Mouse (Mus musculus): ENCODE data around the gene Olfr1357.

Gene Olfr1357

DNA sequence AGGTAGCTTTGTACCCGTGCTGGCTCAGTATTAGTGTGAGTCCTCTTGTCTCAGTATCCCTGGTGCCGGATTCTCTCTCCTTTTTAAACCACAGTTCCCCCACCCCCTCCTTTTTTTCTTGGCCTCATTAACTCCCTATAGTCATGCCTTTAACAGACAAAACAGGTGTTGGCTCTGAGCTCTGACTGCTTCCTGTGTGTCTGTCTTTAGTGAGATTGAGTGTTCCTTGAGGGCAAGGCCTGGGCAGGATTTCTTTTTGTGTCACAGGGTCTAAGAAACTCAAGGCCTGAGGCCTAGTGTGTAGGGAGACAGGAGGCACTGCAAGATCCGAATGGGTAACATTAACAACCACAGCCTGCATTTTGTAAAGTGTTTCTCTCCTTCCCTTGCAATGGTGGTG, 39.7 kb downstream of the Olfr1357 start:
- DNase-seq (ENCODE audit: low read depth): no peak

DNA sequence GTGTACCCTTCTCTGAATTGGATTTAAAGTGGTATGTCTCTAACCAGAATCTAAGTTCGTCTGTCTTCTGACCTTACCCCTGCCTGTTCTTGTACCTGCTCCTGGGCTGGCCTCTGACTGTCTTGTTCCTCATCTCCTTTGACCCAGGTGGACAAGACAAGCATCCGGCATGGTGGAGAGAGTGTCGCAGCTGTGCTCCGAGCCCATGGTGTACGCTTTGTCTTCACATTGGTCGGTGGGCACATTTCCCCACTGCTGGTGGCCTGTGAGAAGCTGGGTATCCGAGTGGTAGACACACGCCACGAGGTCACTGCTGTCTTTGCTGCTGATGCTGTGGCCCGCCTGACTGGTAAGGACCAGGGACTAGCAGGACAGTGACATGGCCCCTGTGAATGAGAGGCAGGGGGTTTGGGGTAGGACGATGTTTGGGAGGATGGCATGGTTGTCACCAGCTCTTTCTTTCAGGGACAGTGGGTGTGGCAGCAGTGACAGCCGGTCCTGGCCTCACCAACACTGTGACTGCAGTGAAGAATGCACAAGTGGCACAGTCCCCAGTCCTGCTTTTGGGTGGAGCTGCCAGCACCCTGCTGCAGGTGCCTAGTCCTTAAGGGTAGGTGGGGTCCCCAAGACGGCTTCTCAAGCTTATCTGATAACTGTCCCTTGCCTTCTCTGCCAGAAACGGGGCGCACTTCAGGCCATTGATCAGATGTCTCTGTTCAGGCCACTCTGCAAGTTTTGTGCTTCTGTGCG, 41.3 kb downstream of the Olfr1357 start:
- no peak for DNase-seq (ENCODE audit: low read depth)

DNA sequence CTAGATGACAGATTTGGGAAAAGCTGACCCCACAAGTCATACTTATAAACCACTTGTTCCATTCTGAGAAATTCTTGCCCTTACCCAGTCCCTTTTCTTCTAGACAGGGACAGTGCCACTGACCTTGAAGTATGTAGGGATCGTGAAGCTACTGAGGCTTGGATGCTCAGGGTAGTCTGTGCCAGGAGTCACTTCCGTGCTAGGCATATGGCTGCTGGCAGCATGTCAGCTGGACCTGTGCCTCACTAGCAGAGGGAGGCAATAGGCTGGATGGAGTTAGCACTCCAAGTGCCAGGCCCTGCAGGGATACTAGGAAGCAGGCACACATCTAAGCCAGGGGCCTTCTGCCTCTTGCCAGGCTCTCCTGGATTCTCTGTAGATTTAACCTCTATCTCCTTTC, 42.2 kb downstream of the Olfr1357 start:
- no peak for DNase-seq (ENCODE audit: low read depth)

DNA sequence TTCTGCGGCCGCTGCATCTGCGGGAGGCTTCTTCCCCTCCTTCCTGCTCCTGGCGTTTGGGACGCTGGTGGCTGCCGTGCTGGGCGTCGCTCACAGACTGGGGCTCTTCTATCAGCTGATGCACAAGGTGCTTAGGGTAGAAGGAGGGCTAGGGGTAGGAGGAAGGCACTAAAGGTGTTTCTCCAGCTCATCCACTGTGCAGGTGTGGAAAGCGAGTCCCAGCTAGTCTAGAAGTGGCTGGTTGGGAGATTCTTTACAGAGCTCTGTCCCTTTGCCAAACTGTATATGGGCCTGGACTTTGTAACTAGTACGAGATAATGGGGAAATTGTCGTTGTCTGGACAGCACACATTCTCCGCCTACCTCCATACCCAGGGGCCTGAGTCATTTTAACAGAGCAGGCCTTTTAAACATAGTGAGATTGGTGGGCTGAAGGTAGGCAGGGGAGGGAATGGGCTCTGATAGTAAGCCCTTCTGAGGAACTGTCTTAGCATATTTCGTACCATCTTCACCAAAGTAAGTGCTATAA, 42.7 kb downstream of the Olfr1357 start:
- no peak for DNase-seq (ENCODE audit: low read depth)

DNA sequence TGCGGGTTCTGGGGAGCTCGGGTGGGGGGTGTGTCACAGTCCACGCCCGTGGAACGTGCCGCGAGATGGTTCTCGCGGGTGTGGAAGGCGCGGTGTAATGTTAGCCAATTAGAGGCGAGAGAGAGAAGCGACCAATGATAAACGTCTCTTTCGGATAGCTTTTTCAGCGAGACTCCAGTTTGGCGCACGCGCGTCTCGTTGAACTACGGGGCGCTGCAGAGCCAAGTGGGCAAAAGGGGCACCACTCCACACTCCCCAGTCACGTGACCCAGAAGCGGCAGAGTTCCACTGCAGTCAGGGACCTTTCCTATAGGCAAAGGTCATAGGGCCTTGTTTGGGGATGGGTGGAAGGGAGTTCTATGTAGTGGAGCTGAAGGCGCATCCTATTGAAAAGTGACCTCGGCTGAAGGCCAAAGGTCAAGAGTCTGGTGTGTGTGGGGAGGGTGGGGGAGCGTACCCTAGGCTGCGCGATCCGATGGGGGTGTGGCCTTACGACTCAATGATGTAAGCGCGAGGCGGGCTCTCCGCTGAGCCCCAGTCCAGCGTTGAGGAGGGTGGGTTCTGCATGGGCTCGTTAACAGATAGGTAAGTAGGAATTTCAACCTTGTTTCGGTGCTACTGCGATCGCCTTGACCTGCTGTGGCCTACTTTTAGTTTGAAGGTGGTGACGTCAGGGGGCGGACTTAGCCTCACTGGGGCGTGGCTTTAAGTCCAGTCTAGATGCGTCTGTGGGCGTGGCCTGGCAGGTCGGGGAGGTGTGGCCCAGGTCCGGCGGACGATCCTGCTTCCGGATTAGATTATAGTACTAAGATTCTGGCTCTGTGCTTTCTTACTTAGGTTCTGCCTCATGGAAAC, 43.4 kb downstream of the Olfr1357 start, which contains the start of gene Ilvbl:
TSS of gene Ilvbl (plus strand) at position 97 of the 855 bp plus-strand sequence.
- peak; percentile 92 for DNase-seq (ENCODE audit: low read depth)

DNA sequence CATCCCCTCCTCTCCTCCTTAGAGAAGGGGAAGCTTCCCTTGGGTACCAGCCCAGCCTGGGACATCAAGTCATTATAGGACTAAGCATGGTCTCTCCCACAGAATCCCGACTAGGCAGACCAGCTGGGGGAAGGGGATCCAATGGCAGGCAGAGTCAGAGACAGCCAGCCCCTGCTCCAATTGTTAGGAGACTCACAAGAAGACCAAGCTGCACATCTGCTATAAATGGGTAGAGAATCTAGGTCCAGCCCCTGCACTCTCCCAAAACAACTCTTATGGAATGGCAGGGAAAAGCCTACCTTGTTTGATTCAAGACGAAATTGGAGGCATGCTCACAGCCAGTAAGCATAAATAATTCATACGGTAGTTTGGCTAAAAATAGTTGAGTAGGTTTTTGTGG, 44.6 kb downstream of the Olfr1357 start:
- no peak for DNase-seq (ENCODE audit: low read depth)

DNA sequence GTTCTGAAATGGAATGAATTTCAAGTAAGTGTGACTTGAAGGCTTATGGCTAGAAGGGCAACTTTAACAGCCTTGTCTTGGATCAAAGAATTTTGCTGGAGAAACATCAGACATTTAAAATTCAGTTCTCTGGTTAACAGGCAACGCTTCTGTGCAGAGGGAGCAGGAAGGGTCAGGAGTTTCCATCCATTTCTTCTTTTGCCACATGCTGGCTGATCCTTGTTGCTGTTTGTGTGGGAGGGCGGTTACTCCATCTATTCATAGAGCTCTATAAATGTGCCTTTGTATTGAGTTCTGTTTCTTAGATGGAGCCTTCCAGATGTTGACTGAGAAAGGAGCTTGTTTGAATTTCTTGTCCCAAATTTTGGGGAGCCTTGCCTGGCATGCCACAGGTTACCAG, 47.0 kb downstream of the Olfr1357 start:
- DNase-seq (ENCODE audit: low read depth): no peak

DNA sequence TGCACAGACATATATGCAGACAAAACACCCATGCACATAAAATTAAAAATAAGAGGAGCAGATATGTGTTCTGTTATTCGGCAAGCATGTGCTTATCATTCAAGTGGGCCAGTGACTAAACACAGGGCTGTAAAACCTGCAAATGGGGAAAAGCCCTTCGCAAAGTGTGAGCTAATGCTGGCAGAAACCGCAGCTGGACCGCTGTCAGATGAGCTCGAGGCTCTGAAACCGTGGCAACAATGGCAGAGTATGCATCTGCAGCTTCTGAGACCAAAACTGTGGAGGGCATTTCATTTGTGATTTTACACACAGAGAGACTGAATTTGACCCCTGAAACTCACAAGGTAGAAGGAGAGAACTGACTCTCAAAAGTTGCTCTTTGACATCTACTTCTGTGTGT, 47.5 kb downstream of the Olfr1357 start:
- DNase-seq (ENCODE audit: low read depth): no peak

DNA sequence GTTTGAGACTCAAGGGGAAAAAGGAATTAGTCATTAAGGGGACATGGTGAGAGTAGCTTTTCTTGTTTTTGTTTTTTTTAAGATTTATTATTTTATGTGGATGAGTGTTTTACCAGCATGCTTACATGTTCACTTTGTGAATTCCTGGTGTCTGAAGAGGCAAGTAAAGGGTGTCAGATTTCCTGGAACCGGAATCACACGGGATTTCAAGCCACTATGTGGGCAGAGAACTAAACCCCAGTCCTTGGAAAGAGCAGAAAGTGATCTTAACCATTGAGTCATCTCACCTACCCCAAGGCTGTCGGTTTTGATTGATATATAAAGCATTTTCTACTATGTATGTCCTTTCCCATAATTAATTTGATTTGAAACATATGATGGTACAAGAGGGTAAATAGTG, 48.2 kb downstream of the Olfr1357 start:
- no peak for DNase-seq (ENCODE audit: low read depth)

DNA sequence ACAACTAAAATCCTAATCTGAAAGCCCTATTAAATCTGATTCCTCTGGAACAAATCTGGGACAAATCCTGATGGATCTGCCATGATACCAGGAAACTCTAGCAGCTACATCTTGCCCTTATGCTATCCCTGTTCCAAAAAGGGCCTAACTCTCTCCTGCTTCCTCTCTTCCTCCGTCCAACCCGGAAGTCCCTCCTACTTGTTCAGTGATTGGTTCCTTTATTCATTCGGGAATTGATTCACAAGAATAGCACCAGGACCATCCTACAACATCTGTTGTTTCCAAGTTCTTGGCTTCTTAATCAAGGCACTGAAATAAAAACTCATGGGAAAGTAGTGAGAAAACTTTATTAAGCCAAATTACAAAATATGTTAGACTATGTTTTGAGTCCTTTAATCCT, 48.7 kb downstream of the Olfr1357 start:
- DNase-seq (ENCODE audit: low read depth): no peak

DNA sequence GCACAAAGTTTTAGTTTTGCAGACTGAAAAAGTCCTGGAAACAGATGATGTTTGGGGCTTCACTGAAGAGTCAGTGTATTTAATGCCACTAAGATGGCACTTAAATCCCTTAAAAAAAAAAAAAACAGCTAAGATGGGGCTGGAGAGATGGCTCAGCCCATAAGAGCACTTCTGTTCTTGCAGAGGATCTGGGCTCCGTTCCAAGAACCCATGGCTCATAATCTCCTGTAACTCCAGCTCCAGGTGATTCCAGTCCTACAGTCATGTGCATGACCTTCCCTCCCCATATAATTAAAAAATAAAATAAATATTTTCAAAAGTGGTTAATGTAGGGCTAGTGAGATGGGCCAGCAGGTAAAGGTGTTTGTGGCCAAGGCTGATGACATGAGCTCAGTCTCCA, 52.8 kb downstream of the Olfr1357 start:
- no peak for DNase-seq (ENCODE audit: low read depth)

Data from c-Kit-positive CD71-negative TER-119-negative erythroid progenitor cells, embryonic 14.5 days (primary cell).